Mouse (Mus musculus) lung, postnatal 0 days (tissue): Measurements from ENCODE around the gene Pth2. TPM values are rescaled to one million over a fixed set of nuclear protein-coding genes. Genes with fewer than 3 reads are reported as not detected.
A peak's percentile ranks its signal among the peaks of the same experiment; 100 is the strongest.
"Not testable (repeated sequence)": the region's sequence is repeated elsewhere in the genome, so short reads cannot be mapped to it uniquely, and the experiment has no call there.

Source experiments
- ATAC-seq: fragments of 200-750 bp; cut with Nextera tagmentation; 2 replicates; pipeline ENCODE4 v1.8.0; 2017; ENCODE audit warnings: moderate library complexity
- DNase-seq: peaks from one replicate; pipeline ENCODE4 v3.0.0-alpha.2; 2016; ENCODE audit warnings: low spot score
- H3K27ac ChIP-seq: fragments of 300-500 bp; sonication (generic); 2 replicates; pipeline ENCODE4 v1.5.1; 2014; ENCODE audit warnings: antibody characterized with exemption, mild to moderate bottlenecking, low read length, mixed read lengths
- H3K27me3 ChIP-seq: fragments of 300-500 bp; sonication (generic); replicated peaks from 2 replicates; pipeline ENCODE4 v1.6.1; 2014; ENCODE audit warnings: low read length, mixed read lengths; ENCODE audit not compliant: insufficient read depth
- H3K36me3 ChIP-seq: fragments of 300-500 bp; sonication (generic); 2 replicates; pipeline ENCODE4 v1.6.1; 2014; ENCODE audit warnings: low read length, mixed read lengths; ENCODE audit not compliant: insufficient read depth
- H3K4me1 ChIP-seq: fragments of 300-500 bp; sonication (generic); 2 replicates; pipeline ENCODE4 v1.6.1; 2014; ENCODE audit warnings: antibody characterized with exemption, low read depth, low read length, mixed read lengths; ENCODE audit not compliant: insufficient read depth
- H3K4me2 ChIP-seq: fragments of 300-500 bp; sonication (generic); replicated peaks from 2 replicates; pipeline ENCODE4 v1.6.1; 2014; ENCODE audit warnings: low read depth, mild to moderate bottlenecking, low read length, moderate library complexity, mixed read lengths
- H3K4me3 ChIP-seq: fragments of 300-500 bp; sonication (generic); 2 replicates; pipeline ENCODE4 v1.5.1; 2014; ENCODE audit warnings: low read depth, low read length
- H3K9ac ChIP-seq: fragments of 300-500 bp; sonication (generic); replicated peaks from 2 replicates; pipeline ENCODE4 v1.6.1; 2014; ENCODE audit warnings: low read depth, mild to moderate bottlenecking
- H3K9me3 ChIP-seq: fragments of 300-500 bp; sonication (generic); 2 replicates; pipeline ENCODE4 v1.6.1; 2016; ENCODE audit warnings: low read length, mixed read lengths
- CTCF ChIP-seq: IDR thresholded peaks from 2 replicates; pipeline ENCODE4 v1.5.1; 2016; ENCODE audit warnings: antibody characterized with exemption, mild to moderate bottlenecking
- EP300 ChIP-seq: IDR thresholded peaks from 2 replicates; pipeline ENCODE4 v1.6.1; 2016; ENCODE audit warnings: antibody characterized with exemption, mild to moderate bottlenecking, control low read depth
- WGBS: fragments of 180-500 bp; shearing (Covaris S2); extraction: QIAGEN DNeasy Blood & Tissue Kit; methylation state at CpG from one replicate; pipeline ENCODE4 v1.1.7; 2014; 5-methylcytosine and 5-hydroxymethylcytosine counted together
- polyA plus RNA-seq: library from polyadenylated mRNA; unstranded; fragments of >200 nt; fragmentation: Nextera tagmentation; extraction: Ambion mirVana; gene quantifications from 2 replicates; pipeline ENCODE4 v1.2.1, GENCODE M21; 2015

Pth2 gene
- polyA plus RNA-seq, 1 experiment from 2014 or later = not detected

DNA sequence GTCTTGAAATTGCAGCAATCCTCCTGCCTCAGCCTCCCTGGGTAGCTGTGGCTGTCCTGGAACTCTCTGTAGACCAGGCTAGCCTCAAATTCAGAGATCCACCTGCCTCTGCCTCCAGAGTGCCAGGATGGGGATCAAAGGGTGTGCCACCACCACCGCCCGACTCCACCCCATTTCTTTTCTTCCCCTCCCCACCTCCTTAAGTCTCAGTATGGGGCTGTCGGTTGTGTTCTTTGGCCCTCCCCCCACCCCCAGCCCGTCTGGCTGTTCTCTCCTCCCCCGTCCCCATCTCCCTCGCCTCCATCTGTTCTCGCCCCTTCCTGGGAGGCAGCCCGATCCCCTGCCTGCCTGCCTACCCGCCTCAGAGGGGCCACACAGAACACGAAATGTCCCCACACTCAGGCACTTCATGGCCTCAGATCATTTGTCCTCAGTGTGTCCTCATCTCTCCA, 13.8 kb upstream of the Pth2 start:
- H3K36me3 ChIP-seq = no peaks in the 10 kb centered on the region
- no peak for TF ChIP-seq CTCF
- no peak for TF ChIP-seq EP300
- WGBS = 24% methylated on average over 9 of the region's 10 CpGs

GRCm38 (mm10) chr7:45167761-45168445, 12.9 kb upstream of the Pth2 start:
- no peak overlapping the region for H3K4me3 ChIP-seq
- H3K36me3 ChIP-seq = no peaks in the 10 kb centered on the region
- H3K4me2 ChIP-seq = no peak overlapping the region
- H3K4me1 ChIP-seq = no peaks in the 10 kb centered on the region
- peaks cover 67% of the 10 kb centered on the region for H3K27me3 ChIP-seq
- no peak for TF ChIP-seq EP300
- no peak for TF ChIP-seq CTCF
- DNase-seq = no peak
- no peak overlapping the region for H3K9ac ChIP-seq
- ATAC-seq = no peak
- WGBS = 4% methylated on average over 19 of the region's 19 CpGs
- no peak overlapping the region for H3K27ac ChIP-seq
- H3K9me3 ChIP-seq = no peaks in the 10 kb centered on the region; the same call in 1 of the 2 replicates

More for the DNA sequence above, 13.8 kb upstream of the Pth2 start:
- Histone ChIP-seq H3K4me2 (no peak overlapping the region), H3K4me1 (0 out of 2 replicates have a peak, but pooled peaks cover 5% of the 10 kb centered on the region), H3K9ac (no peak overlapping the region), H3K4me3 (no peak overlapping the region), H3K9me3 (no peaks in the 10 kb centered on the region; the same call in 1 of the 2 replicates), H3K27me3 (peaks cover 69% of the 10 kb centered on the region), H3K27ac (no peak overlapping the region)
- no peak for DNase-seq
- ATAC-seq = no peak

GRCm38 (mm10) chr7:45168656-45169055, 12.1 kb upstream of the Pth2 start:
- TF ChIP-seq EP300 = no peak
- no peak for TF ChIP-seq CTCF
- ATAC-seq = no peak
- Histone ChIP-seq H3K4me3 (no peak overlapping the region), H3K9me3 (no peaks in the 10 kb centered on the region; the same call in 1 of the 2 replicates), H3K4me1 (no peaks in the 10 kb centered on the region), H3K27ac (no peak overlapping the region), H3K36me3 (no peaks in the 10 kb centered on the region), H3K9ac (no peak overlapping the region), H3K27me3 (peaks cover 62% of the 10 kb centered on the region), H3K4me2 (no peak overlapping the region)
- DNase-seq = no peak
- 11% methylated on average over 24 of the region's 24 CpGs for WGBS

DNA sequence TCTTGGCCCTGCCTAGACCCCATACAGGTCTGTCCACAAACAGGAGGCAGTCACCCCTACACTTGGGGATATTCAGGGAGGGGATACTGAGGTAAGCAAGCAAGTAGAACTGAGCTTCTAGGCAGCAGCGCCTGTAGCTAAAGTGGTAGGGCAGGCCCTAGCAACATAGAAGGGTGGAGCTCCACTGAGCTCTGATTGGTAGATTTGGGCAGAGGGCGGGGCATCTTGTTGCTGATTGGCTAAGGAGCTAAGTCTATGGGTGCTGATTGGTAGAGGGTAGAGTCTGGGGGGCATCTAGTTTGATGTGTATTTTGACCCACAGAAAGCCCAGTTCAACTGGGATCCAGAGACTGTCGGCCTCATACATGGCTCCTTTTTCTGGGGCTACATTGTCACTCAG, 11.3 kb upstream of the Pth2 start:
- WGBS = 89% methylated on average over 3 of the region's 3 CpGs
- H3K9ac ChIP-seq = no peak overlapping the region
- no peaks in the 10 kb centered on the region for H3K4me1 ChIP-seq

GRCm38 (mm10) chr7:45172974-45173373, 7.8 kb upstream of the Pth2 start:
- 47% methylated on average over 7 of the region's 7 CpGs for WGBS
- no peak for ATAC-seq

More for the DNA sequence above, 11.3 kb upstream of the Pth2 start:
- Histone ChIP-seq H3K4me2 (no peak overlapping the region), H3K27me3 (peaks cover 55% of the 10 kb centered on the region), H3K9me3 (no peaks in the 10 kb centered on the region; the same call in 1 of the 2 replicates), H3K4me3 (no peak overlapping the region), H3K27ac (no peak overlapping the region), H3K36me3 (no peaks in the 10 kb centered on the region)
- TF ChIP-seq CTCF (no peak), EP300 (no peak)
- DNase-seq (no peak), ATAC-seq (no peak)

GRCm38 (mm10) chr7:45173772-45174171, 7.0 kb upstream of the Pth2 start:
- DNase-seq = peak; percentile 41
- H3K4me3 ChIP-seq, ATAC-seq, H3K4me2 ChIP-seq, H3K27ac ChIP-seq, H3K9me3 ChIP-seq, H3K36me3 ChIP-seq, H3K9ac ChIP-seq, H3K4me1 ChIP-seq: not testable (repeated sequence)
- peaks cover 55% of the 10 kb centered on the region for H3K27me3 ChIP-seq
- 56% methylated on average over 1 of the region's 1 CpGs for WGBS
- peak; percentile 65 for TF ChIP-seq CTCF

More at GRCm38 (mm10) chr7:45172974-45173373, 7.8 kb upstream of the Pth2 start:
- Histone ChIP-seq H3K27ac (no peak overlapping the region), H3K9me3 (no peaks in the 10 kb centered on the region; the same call in 1 of the 2 replicates), H3K36me3 (no peaks in the 10 kb centered on the region), H3K27me3 (peaks cover 57% of the 10 kb centered on the region), H3K9ac (no peak overlapping the region), H3K4me2 (no peak overlapping the region), H3K4me1 (no peaks in the 10 kb centered on the region), H3K4me3 (no peak overlapping the region)
- DNase-seq = no peak
- TF ChIP-seq CTCF (peak; percentile 51), EP300 (no peak)
